Mouse (Mus musculus) gastrocnemius, adult 2 months (tissue): Measurements from ENCODE around the gene Ankrd6. TPM values are rescaled to one million over a fixed set of nuclear protein-coding genes. Genes with fewer than 3 reads are reported as not detected.

Source experiments
- DNase-seq: peaks from one replicate; pipeline ENCODE4 v3.0.0; 2022
- H3K27ac ChIP-seq: fragments of 200-600 bp; 2 replicates; pipeline ENCODE4 v1.8.1; 2022; ENCODE audit warnings: mild to moderate bottlenecking
- H3K4me3 ChIP-seq: fragments of 200-600 bp; 2 replicates; pipeline ENCODE4 v1.8.1; 2022; ENCODE audit warnings: mild to moderate bottlenecking, moderate library complexity
- CTCF ChIP-seq: fragments of 200-600 bp; IDR thresholded peaks from 2 replicates; pipeline ENCODE4 v1.8.1; 2022; ENCODE audit warnings: antibody characterized with exemption, mild to moderate bottlenecking, moderate library complexity
- intact Hi-C: fragments of 180-260 bp; cut with DNase I; formaldehyde crosslinking; loops from one replicate; pipeline ENCODE4 v1.15.1; 2025
- total RNA-seq, 2 experiments: library from RNA; stranded (reverse); gene quantifications; 2 replicates each; pipeline ENCODE4 v1.2.3; 2021

Gene Ankrd6
- total RNA-seq, 2 experiments from 2014 or later, result 2.5 to 6.2 TPM

GRCm38 (mm10) chr4:32824254-32824653 lies 126.4 kb downstream of the Ankrd6 start:
- intact Hi-C loops, result no loop called here
- TF ChIP-seq CTCF, result no peak
- DNase-seq, result no peak
- Histone ChIP-seq H3K4me3 (no peak overlapping the region), H3K27ac (no peak overlapping the region)

DNA sequence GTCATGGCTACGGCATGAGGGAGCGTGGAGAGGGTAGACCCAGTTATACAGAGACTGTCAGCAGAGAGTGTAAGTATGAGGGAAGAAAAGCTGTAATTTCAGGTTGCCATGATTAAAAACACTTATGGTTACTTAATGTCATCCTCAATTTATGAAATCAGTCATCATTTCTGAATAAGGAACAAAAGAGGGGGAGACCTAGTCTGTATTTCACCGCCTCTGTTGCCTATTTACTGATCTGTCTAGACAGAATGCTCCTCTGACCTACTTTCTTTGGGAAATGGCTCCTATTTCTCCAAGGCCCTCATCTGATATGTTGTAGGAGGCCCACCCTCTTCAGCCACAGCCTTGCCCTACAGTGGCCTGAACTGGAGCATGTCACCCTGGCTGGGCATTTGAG lies 130.0 kb downstream of the Ankrd6 start:
- no peak for TF ChIP-seq CTCF
- no peak for DNase-seq
- Histone ChIP-seq H3K4me3 (no peak overlapping the region), H3K27ac (no peak overlapping the region)
- intact Hi-C loops, result no loop called here

DNA sequence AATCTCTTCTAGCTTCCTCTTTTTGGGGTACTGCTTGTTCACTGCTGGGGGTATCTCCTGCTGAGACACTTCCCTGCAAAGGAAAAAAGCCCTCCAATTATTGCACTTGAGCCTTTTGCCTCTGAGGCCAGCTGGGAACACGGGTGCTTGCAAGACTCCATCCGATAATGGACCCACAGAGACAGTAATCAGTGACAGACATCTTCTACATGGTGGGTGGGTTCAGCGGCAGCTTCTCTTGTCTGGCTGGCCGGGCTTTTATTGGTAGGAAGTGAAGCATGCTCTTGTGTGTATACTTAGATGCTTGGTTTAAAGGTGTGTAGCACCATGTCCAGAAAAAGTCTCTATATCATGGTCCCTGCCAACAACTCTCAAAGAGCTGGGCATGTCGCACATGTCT lies 133.2 kb downstream of the Ankrd6 start:
- no peak for DNase-seq
- no peak for TF ChIP-seq CTCF
- intact Hi-C loops, result no loop called here
- H3K4me3 ChIP-seq, result no peak overlapping the region
- H3K27ac ChIP-seq, result no peak overlapping the region

- Histone ChIP-seq H3K4me3 (peak overlapping the region; percentile 96), H3K27ac (peak overlapping the region; percentile 95)
- intact Hi-C loops, result no loop called here
- DNase-seq, result no peak
- TF ChIP-seq CTCF, result no peak
Observed at GRCm38 (mm10) chr4:32800577-32801170, 150.0 kb downstream of the Ankrd6 start.

GRCm38 (mm10) chr4:32799966-32800576 lies 150.6 kb downstream of the Ankrd6 start, which contains the start of gene Lyrm2:
TSS of gene Lyrm2 (plus strand) at chr4:32800253.
- intact Hi-C loops, result no loop called here
- Histone ChIP-seq H3K4me3 (peak within 1 kb of the TSS; percentile 96), H3K27ac (peak within 1 kb of the TSS; percentile 95)
- DNase-seq, result peak; percentile 84
- TF ChIP-seq CTCF, result no peak

GRCm38 (mm10) chr4:32798976-32799375 lies 151.7 kb downstream of the Ankrd6 start:
- DNase-seq, result no peak
- no peak for TF ChIP-seq CTCF
- intact Hi-C loops, result no loop called here
- no peak overlapping the region for H3K27ac ChIP-seq
- H3K4me3 ChIP-seq, result no peak overlapping the region

DNA sequence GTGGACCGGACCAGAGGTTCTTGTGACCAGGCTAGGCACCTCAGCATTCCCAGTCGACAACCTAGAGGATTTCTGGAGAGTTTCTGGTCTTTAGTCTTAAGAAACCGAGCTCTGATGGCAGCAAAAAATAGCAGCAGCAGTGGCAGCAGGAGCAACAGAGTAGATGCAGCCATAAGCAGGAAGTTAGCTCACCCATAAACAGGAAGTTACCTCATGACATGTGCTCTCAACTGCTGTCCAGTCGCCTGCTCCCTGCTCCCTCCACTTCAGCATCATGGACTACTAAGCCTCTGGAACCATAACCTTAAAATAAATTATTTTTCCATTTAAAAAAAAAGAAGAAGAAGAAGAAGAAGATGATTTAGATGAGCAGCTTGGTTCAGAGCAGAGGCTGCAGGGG lies 161.6 kb downstream of the Ankrd6 start:
- intact Hi-C loops, result no loop called here
- H3K27ac ChIP-seq, result no peak overlapping the region
- DNase-seq, result no peak
- TF ChIP-seq CTCF, result no peak
- H3K4me3 ChIP-seq, result no peak overlapping the region

- intact Hi-C loops, result no loop called here
Observed at GRCm38 (mm10) chr4:32787110-32787509, 163.5 kb downstream of the Ankrd6 start.

GRCm38 (mm10) chr4:32779996-32780395 lies 170.6 kb downstream of the Ankrd6 start:
- intact Hi-C loops, result loop anchor here (10.0 kb wide), 1 partner anchor 175 kb away; the partner anchor contains the start of gene Ankrd6
- H3K4me3 ChIP-seq, result no peak overlapping the region
- DNase-seq, result no peak
- no peak overlapping the region for H3K27ac ChIP-seq
- no peak for TF ChIP-seq CTCF

More at GRCm38 (mm10) chr4:32787110-32787509, 163.5 kb downstream of the Ankrd6 start:
- no peak for DNase-seq
- Histone ChIP-seq H3K4me3 (no peak overlapping the region), H3K27ac (no peak overlapping the region)
- no peak for TF ChIP-seq CTCF

GRCm38 (mm10) chr4:32770284-32770810 lies 180.3 kb downstream of the Ankrd6 start:
- TF ChIP-seq CTCF, result peak; percentile 6; the same call in 1 of the 2 replicates
- DNase-seq, result no peak
- intact Hi-C loops, result loop anchor here (10.0 kb wide), 1 partner anchor 184 kb away; the partner anchor contains the start of gene Ankrd6
- no peak overlapping the region for H3K4me3 ChIP-seq
- H3K27ac ChIP-seq, result no peak overlapping the region

DNA sequence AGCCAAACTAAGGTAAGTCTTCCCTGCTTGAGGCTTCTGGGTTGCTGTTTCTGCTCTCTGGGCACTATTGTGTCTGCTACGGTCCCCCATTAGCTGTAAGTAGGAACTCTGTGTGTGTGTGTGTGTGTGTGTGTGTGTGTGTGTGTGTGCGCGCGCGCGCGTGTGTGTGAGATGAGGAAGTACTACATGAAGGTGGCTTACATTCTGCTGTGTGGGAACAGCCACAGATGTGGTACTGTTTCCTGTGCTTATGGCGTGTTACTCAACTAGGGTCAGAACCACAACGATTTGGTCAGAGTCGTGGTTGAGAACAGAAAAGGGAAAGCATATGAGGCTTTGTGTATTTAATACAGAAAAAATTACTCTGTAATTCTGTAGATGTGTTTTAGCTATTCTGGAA lies 182.6 kb downstream of the Ankrd6 start:
- Histone ChIP-seq H3K4me3 (no peak overlapping the region), H3K27ac (no peak overlapping the region)
- no peak for TF ChIP-seq CTCF
- intact Hi-C loops, result no loop called here
- DNase-seq, result no peak

GRCm38 (mm10) chr4:32767471-32767870 lies 183.2 kb downstream of the Ankrd6 start:
- no peak for TF ChIP-seq CTCF
- intact Hi-C loops, result no loop called here
- DNase-seq, result no peak
- no peak overlapping the region for H3K4me3 ChIP-seq
- H3K27ac ChIP-seq, result no peak overlapping the region

GRCm38 (mm10) chr4:32757430-32757829 lies 193.2 kb downstream of the Ankrd6 start:
- TF ChIP-seq CTCF, result no peak
- no peak for DNase-seq
- no peak overlapping the region for H3K27ac ChIP-seq
- no peak overlapping the region for H3K4me3 ChIP-seq
- intact Hi-C loops, result no loop called here

Other genes with a start within 250 kb of the Ankrd6 start
- gene Lyrm2, start 150.6 kb downstream of the Ankrd6 start, total RNA-seq, result 10 to 100 TPM; 15.7 to 26.1 TPM
- 100 to 1,000 TPM; 174 to 204 TPM for gene Rragd, start 32.2 kb upstream of the Ankrd6 start, total RNA-seq
- gene Ube2j1, start 80.6 kb upstream of the Ankrd6 start, total RNA-seq, result 10 to 100 TPM; 50.5 to 54.7 TPM
- 1 to 10 TPM; 2.8 to 4.7 TPM for gene Gabrr2, start 112.2 kb upstream of the Ankrd6 start, total RNA-seq
- under 1 TPM; 0.20 to 0.38 TPM for gene Gabrr1, start 181.7 kb upstream of the Ankrd6 start, total RNA-seq
- 10 to 100 TPM; 36.2 to 52.3 TPM for gene Pm20d2, start 238.9 kb upstream of the Ankrd6 start, total RNA-seq